Mouse (Mus musculus): ENCODE measurements around the gene Klc1.

The Klc1 gene

DNA sequence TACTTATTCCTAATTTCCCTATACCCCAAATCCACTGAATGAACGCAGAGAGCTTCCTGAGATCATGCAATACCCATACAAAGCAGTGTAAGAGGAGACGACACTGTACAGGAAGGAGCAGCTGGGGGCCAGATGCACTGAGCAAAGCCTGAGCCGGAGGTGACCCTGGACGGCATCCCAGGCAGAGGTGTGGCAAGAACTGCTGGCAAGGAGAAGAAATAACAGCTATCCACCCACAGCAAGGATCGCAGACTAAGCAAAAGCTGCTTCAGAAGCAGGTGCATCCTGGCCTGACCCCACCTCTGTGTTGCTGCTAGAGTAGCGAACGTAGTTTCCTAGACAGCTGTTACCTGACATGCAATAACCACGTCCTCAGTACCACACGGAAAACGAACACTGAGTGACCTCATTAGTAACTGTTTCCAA, 94.4 kb downstream of the Klc1 start:
- DNase-seq (ENCODE audit: low spot score in 2 of 2), result no peak

DNA sequence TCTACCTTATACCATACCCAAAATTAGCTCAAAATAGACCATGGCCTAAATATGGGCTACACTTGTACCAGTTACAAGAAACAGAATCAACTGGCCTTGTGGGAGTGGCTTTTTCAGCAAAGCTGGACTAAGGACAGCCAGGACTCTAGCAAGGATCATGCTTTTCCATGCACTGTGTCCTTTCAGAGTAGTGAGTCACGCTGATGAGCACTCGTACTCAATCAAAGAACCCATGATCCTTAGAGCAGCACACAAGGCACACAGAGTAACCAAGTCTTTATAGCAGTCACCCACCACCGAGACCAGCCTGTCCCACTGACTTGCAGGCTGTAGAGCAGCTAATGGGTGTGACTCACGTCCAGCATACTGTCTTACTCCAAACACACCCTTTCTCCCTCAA, 94.9 kb downstream of the Klc1 start:
- DNase-seq (ENCODE audit: low spot score in 2 of 2), result no peak

DNA sequence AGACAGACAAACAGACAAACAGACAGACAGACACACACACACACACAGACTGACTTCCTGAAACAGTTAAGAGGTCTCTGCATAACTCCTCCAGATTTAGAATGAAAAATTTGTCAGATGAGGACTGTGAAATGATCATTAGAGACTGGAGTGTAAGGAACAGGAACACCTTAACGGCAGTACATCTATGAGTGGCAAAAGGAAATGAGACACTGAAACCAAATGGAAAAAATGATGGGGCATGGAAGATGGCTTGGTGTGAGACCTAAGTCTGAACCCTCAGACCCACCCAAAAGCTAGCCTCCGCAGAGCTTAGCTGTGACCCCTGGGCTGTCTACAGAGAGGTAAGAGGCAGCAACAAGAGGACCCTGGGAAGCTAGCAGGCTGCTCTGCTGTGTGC, 96.8 kb downstream of the Klc1 start:
- no peak for DNase-seq (ENCODE audit: low spot score in 2 of 2)

All from urinary bladder, adult 18-20 months (tissue).